Mouse (Mus musculus) lung, embryonic 14.5 days (tissue): ENCODE measurements around the gene Kat7. TPM values are rescaled to one million over a fixed set of nuclear protein-coding genes. Genes with fewer than 3 reads are reported as not detected.

ENCODE experiments used
- ATAC-seq: fragments of 200-750 bp; cut with Nextera tagmentation; 2 replicates; pipeline ENCODE4 v1.8.0; 2017; ENCODE audit warnings: mild to moderate bottlenecking, moderate TSS enrichment, moderate library complexity; ENCODE audit not compliant: insufficient read depth
- DNase-seq: peaks from one replicate; pipeline ENCODE4 v3.0.0-alpha.2; 2015
- H3K27ac ChIP-seq: fragments of 300-500 bp; sonication (generic); 2 replicates; pipeline ENCODE4 v1.5.1; 2014; ENCODE audit warnings: low read depth, mild to moderate bottlenecking, moderate library complexity
- H3K27me3 ChIP-seq: fragments of 300-500 bp; sonication (generic); 2 replicates; pipeline ENCODE4 v1.6.1; 2014; ENCODE audit warnings: low read length, control low read depth; ENCODE audit not compliant: insufficient read depth
- H3K36me3 ChIP-seq: fragments of 300-500 bp; sonication (generic); 2 replicates; pipeline ENCODE4 v1.6.1; 2014; ENCODE audit warnings: control low read depth; ENCODE audit not compliant: insufficient read depth
- H3K4me1 ChIP-seq: fragments of 300-500 bp; sonication (generic); 2 replicates; pipeline ENCODE4 v1.6.1; 2014; ENCODE audit warnings: antibody characterized with exemption, control low read depth; ENCODE audit not compliant: insufficient read depth
- H3K4me2 ChIP-seq: fragments of 300-500 bp; sonication (generic); 2 replicates; pipeline ENCODE4 v1.6.1; 2014; ENCODE audit warnings: mild to moderate bottlenecking
- H3K4me3 ChIP-seq: fragments of 300-500 bp; sonication (generic); 2 replicates; pipeline ENCODE4 v1.5.1; 2014; ENCODE audit warnings: low read depth, low read length
- H3K9ac ChIP-seq: fragments of 300-500 bp; sonication (generic); 2 replicates; pipeline ENCODE4 v1.6.1; 2014
- H3K9me3 ChIP-seq: fragments of 300-500 bp; sonication (generic); 2 replicates; pipeline ENCODE4 v1.6.1; 2016; ENCODE audit warnings: low read depth, low read length, control low read depth
- CTCF ChIP-seq: IDR thresholded peaks from 2 replicates; pipeline ENCODE4 v1.5.1; 2016; ENCODE audit warnings: antibody characterized with exemption, low read depth
- WGBS: fragments of 180-500 bp; shearing (Covaris S2); extraction: QIAGEN DNeasy Blood & Tissue Kit; methylation state at CpG from one replicate; pipeline ENCODE4 v1.1.7; 2014; 5-methylcytosine and 5-hydroxymethylcytosine counted together
- polyA plus RNA-seq: library from polyadenylated mRNA; unstranded; fragments of >200 nt; fragmentation: Nextera tagmentation; extraction: Ambion mirVana; gene quantifications from 2 replicates; pipeline ENCODE4 v1.2.1, GENCODE M21; 2014

Gene Kat7
- polyA plus RNA-seq, 1 experiment from 2014 or later = 83.7 TPM

GRCm38 (mm10) chr11:95319506-95319905, 9.5 kb upstream of the Kat7 start:
- TF ChIP-seq CTCF = peak; percentile 42
- ATAC-seq (no peak), DNase-seq (peak; percentile 31)
- no peak overlapping the region for H3K9ac ChIP-seq
- no peaks in the 10 kb centered on the region for H3K9me3 ChIP-seq
- no peaks in the 10 kb centered on the region for H3K27me3 ChIP-seq
- no peaks in the 10 kb centered on the region for H3K4me1 ChIP-seq
- 56% methylated on average over 1 of the region's 1 CpGs for WGBS
- H3K36me3 ChIP-seq = no peaks in the 10 kb centered on the region
- no peak overlapping the region for H3K27ac ChIP-seq
- no peak overlapping the region for H3K4me2 ChIP-seq
- H3K4me3 ChIP-seq = no peak overlapping the region

DNA sequence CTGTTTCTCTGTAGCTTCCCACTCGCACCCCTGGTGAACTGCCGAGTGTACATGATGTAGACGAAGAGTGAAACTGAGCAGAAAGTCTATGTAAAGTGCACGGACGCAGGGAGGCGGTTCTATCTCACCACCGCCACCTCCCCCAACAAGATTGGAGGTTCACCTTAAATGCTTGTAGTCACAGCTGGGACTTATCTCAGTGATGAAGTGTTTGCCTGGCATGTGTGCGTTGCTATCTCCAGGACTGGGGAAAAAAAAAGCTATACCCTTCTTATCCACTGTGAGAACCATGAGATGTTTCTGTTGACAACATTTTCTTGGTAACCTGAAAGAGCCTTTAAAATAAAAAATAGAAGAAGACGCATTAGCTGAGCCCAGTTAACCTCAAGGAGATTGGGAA, 8.1 kb upstream of the Kat7 start:
- no peaks in the 10 kb centered on the region for H3K27me3 ChIP-seq
- DNase-seq (no peak), ATAC-seq (no peak)
- H3K27ac ChIP-seq = no peak overlapping the region
- no peaks in the 10 kb centered on the region for H3K4me1 ChIP-seq
- H3K4me2 ChIP-seq = no peak overlapping the region
- H3K9me3 ChIP-seq = no peaks in the 10 kb centered on the region
- no peaks in the 10 kb centered on the region for H3K36me3 ChIP-seq
- no peak overlapping the region for H3K4me3 ChIP-seq
- no peak overlapping the region for H3K9ac ChIP-seq
- WGBS = 43% methylated on average over 9 of the region's 9 CpGs
- no peak for TF ChIP-seq CTCF

DNA sequence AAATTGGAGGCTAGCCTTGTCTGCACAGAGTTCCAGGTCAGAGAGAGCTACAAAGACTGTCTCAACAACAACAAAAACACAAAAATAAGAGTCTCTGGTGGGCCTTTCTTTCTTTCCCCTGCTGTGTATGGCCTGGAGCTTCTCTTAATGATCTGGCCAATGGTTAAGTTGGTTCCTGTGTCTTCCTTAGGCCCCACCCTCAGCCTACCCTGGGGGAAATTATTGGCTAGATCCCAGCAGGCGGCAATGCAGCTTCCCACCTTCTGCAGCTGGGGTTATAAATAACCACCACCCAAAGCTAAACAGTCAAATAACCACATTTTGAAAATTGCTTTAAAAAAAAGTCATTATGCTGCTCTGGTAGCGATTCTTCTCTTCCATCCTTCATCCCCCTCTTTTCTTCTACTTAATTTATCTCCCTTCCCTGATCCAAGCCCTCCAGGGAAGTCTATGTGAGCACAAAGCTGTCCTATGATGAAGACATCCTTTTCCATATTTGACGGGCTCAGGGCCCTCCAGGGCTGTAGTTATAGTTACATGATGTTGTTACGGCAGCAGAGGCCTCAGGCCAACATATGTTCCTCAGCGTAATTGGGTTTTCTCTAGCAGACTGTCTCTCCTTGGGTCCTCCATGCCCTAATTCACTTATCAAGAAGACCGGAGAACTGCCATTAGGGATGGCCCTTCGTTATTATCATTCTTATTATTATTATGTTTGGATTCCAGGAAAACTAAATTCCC, 5.3 kb upstream of the Kat7 start:
- Histone ChIP-seq H3K4me1 (peaks cover 5% of the 10 kb centered on the region; the same call in 1 of the 2 replicates), H3K9ac (no peak overlapping the region), H3K27ac (no peak overlapping the region), H3K27me3 (no peaks in the 10 kb centered on the region), H3K4me3 (no peak overlapping the region), H3K4me2 (no peak overlapping the region), H3K9me3 (no peaks in the 10 kb centered on the region), H3K36me3 (no peaks in the 10 kb centered on the region)
- WGBS = 71% methylated on average over 7 of the region's 7 CpGs
- DNase-seq (no peak), ATAC-seq (no peak)
- no peak for TF ChIP-seq CTCF

DNA sequence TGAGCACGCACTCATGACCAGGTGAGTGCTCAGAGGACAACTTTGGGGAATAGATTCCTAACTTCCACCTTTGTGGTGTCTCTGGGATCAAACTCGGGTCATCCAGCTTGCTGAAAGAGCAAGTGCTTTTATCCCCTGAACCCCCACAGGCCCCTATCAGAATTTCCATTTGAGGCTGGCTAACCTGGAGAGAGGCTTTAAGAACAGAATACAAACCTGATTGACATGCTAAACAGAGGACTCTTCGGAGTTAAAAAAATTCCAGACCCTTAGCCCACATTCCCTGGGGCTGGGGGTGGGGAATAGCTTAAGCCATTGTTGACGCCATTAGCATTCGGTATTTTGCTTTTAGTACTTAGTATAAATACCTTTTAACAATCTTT, 1.4 kb upstream of the Kat7 start:
- no peaks in the 10 kb centered on the region for H3K27me3 ChIP-seq
- 42% methylated on average over 5 of the region's 5 CpGs for WGBS
- no peaks in the 10 kb centered on the region for H3K36me3 ChIP-seq
- DNase-seq = no peak
- no peak for ATAC-seq
- H3K4me3 ChIP-seq = peak overlapping the region; percentile 83
- peak overlapping the region; percentile 13; the same call in 1 of the 2 replicates for H3K27ac ChIP-seq
- peak overlapping the region; percentile 69 for H3K4me2 ChIP-seq
- H3K9me3 ChIP-seq = no peaks in the 10 kb centered on the region
- H3K4me1 ChIP-seq = peaks cover 5% of the 10 kb centered on the region; the same call in 1 of the 2 replicates
- H3K9ac ChIP-seq = peak overlapping the region; percentile 57; the same call in 1 of the 2 replicates
- no peak for TF ChIP-seq CTCF

DNA sequence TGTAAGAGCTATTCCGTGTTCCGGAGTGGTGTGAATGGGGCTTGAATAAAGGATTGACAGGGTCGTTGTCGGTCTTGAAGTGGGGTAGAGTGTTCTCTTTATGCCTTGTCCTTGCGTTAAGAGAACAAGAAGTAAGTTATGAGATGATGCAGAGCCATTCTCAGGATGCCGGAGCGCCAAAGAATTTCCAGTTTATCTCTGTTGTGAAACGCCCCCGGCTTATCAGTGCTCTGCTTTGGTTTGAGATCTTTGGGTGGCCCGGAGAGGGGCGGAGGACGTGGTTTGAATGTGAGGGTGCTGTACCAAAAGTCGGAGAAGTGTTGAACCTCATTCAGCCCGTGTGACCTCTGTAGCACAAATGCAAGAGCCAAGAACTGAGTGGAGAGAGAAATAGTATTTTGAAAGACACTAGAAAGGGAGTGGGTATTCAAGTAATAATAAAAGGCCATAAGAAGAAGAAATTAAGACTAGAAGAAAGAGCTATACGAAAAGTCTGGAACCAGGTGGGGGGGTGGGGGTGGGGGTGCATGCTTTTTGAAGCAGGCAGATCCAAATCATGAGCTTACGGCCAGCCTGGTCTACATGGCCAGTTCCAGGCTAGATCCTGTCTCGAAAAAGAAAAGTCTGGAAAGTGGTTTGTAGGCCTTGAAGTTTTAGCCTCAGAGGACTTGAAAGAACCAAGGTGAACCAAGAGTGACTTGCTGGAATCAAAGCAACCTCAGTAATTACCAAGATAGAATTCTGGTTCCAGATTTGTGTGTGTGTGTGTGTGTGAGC, 790 bp upstream of the Kat7 start:
- Histone ChIP-seq H3K9ac (peak overlapping the region; percentile 57), H3K4me3 (peak overlapping the region; percentile 83), H3K27me3 (no peaks in the 10 kb centered on the region), H3K36me3 (peaks cover 3% of the 10 kb centered on the region), H3K4me1 (peaks cover 5% of the 10 kb centered on the region; the same call in 1 of the 2 replicates), H3K4me2 (peak overlapping the region; percentile 69), H3K9me3 (no peaks in the 10 kb centered on the region), H3K27ac (peak overlapping the region; percentile 80)
- WGBS = 5% methylated on average over 17 of the region's 17 CpGs
- TF ChIP-seq CTCF = no peak
- no peak for DNase-seq
- ATAC-seq = no peak; the same call in 1 of the 2 replicates

- peak; percentile 94 for ATAC-seq
- Histone ChIP-seq H3K27me3 (no peaks in the 10 kb centered on the region), H3K9ac (peak overlapping the region; percentile 96), H3K4me1 (peaks cover 5% of the 10 kb centered on the region; the same call in 1 of the 2 replicates), H3K4me3 (peak overlapping the region; percentile 83), H3K27ac (peak overlapping the region; percentile 98), H3K36me3 (peaks cover 13% of the 10 kb centered on the region), H3K9me3 (no peaks in the 10 kb centered on the region), H3K4me2 (peak overlapping the region; percentile 87)
- no peak for TF ChIP-seq CTCF
- under 1% methylated on average over 37 of the region's 37 CpGs for WGBS
- peak; percentile 99 for DNase-seq
Measured at GRCm38 (mm10) chr11:95309510-95310006, 488 bp downstream of the Kat7 start.

- no peak for DNase-seq
- Histone ChIP-seq H3K36me3 (peaks cover 32% of the 10 kb centered on the region), H3K27me3 (no peaks in the 10 kb centered on the region), H3K4me2 (no peak overlapping the region), H3K9me3 (no peaks in the 10 kb centered on the region), H3K27ac (no peak overlapping the region), H3K4me1 (peaks cover 5% of the 10 kb centered on the region; the same call in 1 of the 2 replicates), H3K4me3 (no peak overlapping the region), H3K9ac (no peak overlapping the region)
- WGBS = 77% methylated on average over 8 of the region's 8 CpGs
- TF ChIP-seq CTCF = no peak
- ATAC-seq = no peak
Measured at GRCm38 (mm10) chr11:95307526-95307925, 2.5 kb downstream of the Kat7 start.
